Mouse (Mus musculus) forebrain, embryonic 16.5 days (tissue): ENCODE measurements at regions not wholly inside any gene's neighbourhood (a gene's known extent, or its start where the extent isn't known, plus 50 kb on each side); places are given as distances from the start of the nearest gene placed in this dataset.

Experiments used
- ATAC-seq: fragments of 200-750 bp; cut with Nextera tagmentation; 2 replicates; pipeline ENCODE4 v1.8.0; 2017; ENCODE audit warnings: mild to moderate bottlenecking, moderate library complexity
- H3K27ac ChIP-seq: fragments of 300-500 bp; sonication (generic); 2 replicates; pipeline ENCODE4 v1.5.1; 2014; ENCODE audit warnings: low read length, control low read depth
- H3K27me3 ChIP-seq: fragments of 300-500 bp; sonication (generic); replicated peaks from 2 replicates; pipeline ENCODE4 v1.6.1; 2014; ENCODE audit warnings: low read length; ENCODE audit not compliant: control insufficient read depth, insufficient read depth
- H3K36me3 ChIP-seq: fragments of 300-500 bp; sonication (generic); 2 replicates; pipeline ENCODE4 v1.6.1; 2014; ENCODE audit not compliant: control insufficient read depth, insufficient read depth
- H3K4me1 ChIP-seq: fragments of 300-500 bp; sonication (generic); replicated peaks from 2 replicates; pipeline ENCODE4 v1.6.1; 2014; ENCODE audit warnings: low read length; ENCODE audit not compliant: control insufficient read depth, insufficient read depth
- H3K4me2 ChIP-seq: fragments of 300-500 bp; sonication (generic); 2 replicates; pipeline ENCODE4 v1.6.1; 2014; ENCODE audit warnings: mild to moderate bottlenecking, low read length, control low read depth
- H3K4me3 ChIP-seq: fragments of 300-500 bp; sonication (generic); replicated peaks from 2 replicates; pipeline ENCODE4 v1.5.1; 2014; ENCODE audit warnings: mild to moderate bottlenecking, low read length, control low read depth
- H3K9ac ChIP-seq: fragments of 300-500 bp; sonication (generic); replicated peaks from 2 replicates; pipeline ENCODE4 v1.6.1; 2014; ENCODE audit warnings: low read depth, low read length, control low read depth
- H3K9me3 ChIP-seq: fragments of 300-500 bp; sonication (generic); 2 replicates; pipeline ENCODE4 v1.6.1; 2016; ENCODE audit warnings: low read length; ENCODE audit not compliant: control insufficient read depth
- WGBS: fragments of 180-500 bp; shearing (Covaris S2); extraction: QIAGEN DNeasy Blood & Tissue Kit; methylation state at CpG from one replicate; pipeline ENCODE4 v1.1.7; 2014; 5-methylcytosine and 5-hydroxymethylcytosine counted together

GRCm38 (mm10) chr3:39062415-39062814 lies 175.7 kb downstream of the Fat4 start:
- Histone ChIP-seq H3K4me3 (no peak overlapping the region), H3K9me3 (no peaks in the 10 kb centered on the region), H3K27ac (no peak overlapping the region), H3K27me3 (no peaks in the 10 kb centered on the region), H3K36me3 (no peaks in the 10 kb centered on the region), H3K9ac (no peak overlapping the region), H3K4me1 (0 out of 2 replicates have a peak, but pooled peaks cover 3% of the 10 kb centered on the region), H3K4me2 (no peak overlapping the region)
- ATAC-seq: no peak
- 67% methylated on average over 3 of the region's 3 CpGs for WGBS

- ATAC-seq: no peak
- Histone ChIP-seq H3K27ac (no peak overlapping the region), H3K4me1 (0 out of 2 replicates have a peak, but pooled peaks cover 3% of the 10 kb centered on the region), H3K27me3 (no peaks in the 10 kb centered on the region), H3K4me2 (no peak overlapping the region), H3K9me3 (no peaks in the 10 kb centered on the region), H3K4me3 (no peak overlapping the region), H3K36me3 (no peaks in the 10 kb centered on the region), H3K9ac (no peak overlapping the region)
- 69% methylated on average over 6 of the region's 6 CpGs for WGBS
Measured at GRCm38 (mm10) chr3:39065457-39065856, 178.7 kb downstream of the Fat4 start.

DNA sequence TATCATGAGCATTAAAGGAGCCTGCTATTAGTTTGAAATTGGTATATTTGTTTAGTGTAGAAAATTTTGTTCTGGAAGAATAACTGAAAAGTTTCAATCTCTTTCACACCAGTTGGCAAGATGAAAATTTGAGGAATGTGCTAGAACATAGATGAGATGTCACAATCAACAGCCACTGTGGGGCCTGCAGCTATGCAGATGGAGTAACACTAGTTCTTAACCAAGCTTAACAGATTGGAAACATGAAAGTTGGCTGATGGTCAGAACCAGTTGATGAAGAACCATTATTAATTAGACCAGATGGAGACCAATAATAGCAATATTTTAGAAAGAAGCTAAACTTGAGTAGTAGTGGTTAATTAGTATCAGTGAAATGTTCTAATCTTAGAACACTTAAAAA lies 182.3 kb downstream of the Fat4 start:
- no peaks in the 10 kb centered on the region for H3K27me3 ChIP-seq
- no peak for ATAC-seq

GRCm38 (mm10) chr3:39082678-39083270 lies 196.0 kb downstream of the Fat4 start:
- Histone ChIP-seq H3K4me2 (no peak overlapping the region), H3K27ac (no peak overlapping the region), H3K27me3 (no peaks in the 10 kb centered on the region), H3K9ac (no peak overlapping the region), H3K36me3 (no peaks in the 10 kb centered on the region), H3K9me3 (no peaks in the 10 kb centered on the region), H3K4me3 (no peak overlapping the region), H3K4me1 (no peaks in the 10 kb centered on the region)
- peak; percentile 65 for ATAC-seq
- 35% methylated on average over 4 of the region's 4 CpGs for WGBS

More for the DNA sequence above, 182.3 kb downstream of the Fat4 start:
- Histone ChIP-seq H3K9ac (no peak overlapping the region), H3K9me3 (no peaks in the 10 kb centered on the region), H3K27ac (no peak overlapping the region), H3K36me3 (no peaks in the 10 kb centered on the region), H3K4me3 (no peak overlapping the region), H3K4me2 (no peak overlapping the region), H3K4me1 (no peaks in the 10 kb centered on the region)

GRCm38 (mm10) chr3:39088948-39089347 lies 202.2 kb downstream of the Fat4 start:
- Histone ChIP-seq H3K4me3 (no peak overlapping the region), H3K4me2 (no peak overlapping the region), H3K36me3 (no peaks in the 10 kb centered on the region), H3K9ac (no peak overlapping the region), H3K27me3 (no peaks in the 10 kb centered on the region), H3K9me3 (no peaks in the 10 kb centered on the region), H3K27ac (no peak overlapping the region), H3K4me1 (no peaks in the 10 kb centered on the region)
- WGBS: 90% methylated on average over 4 of the region's 4 CpGs
- no peak for ATAC-seq

DNA sequence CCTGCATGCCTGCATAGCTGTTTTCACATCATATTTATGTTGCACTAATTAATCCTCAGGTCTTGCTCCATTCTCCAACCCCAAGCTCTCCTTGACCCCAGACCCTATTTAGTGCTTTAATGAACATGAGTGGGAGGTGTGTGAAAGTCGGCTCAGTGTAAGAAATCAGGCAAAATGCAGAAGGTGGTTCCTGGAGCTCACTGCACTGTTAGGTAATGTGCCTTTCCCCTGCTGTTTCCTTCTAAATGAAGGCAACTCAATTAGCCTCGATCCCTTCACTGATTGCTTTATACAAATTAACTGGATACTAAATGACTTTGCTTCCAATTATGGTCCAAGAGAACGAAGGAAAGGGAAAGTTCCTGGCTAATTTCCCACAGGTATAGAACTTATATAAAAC lies 215.6 kb downstream of the Fat4 start:
- H3K27ac ChIP-seq: no peak overlapping the region
- no peak overlapping the region for H3K4me2 ChIP-seq
- H3K36me3 ChIP-seq: no peaks in the 10 kb centered on the region
- 52% methylated on average over 3 of the region's 3 CpGs for WGBS
- H3K4me1 ChIP-seq: no peaks in the 10 kb centered on the region
- H3K27me3 ChIP-seq: no peaks in the 10 kb centered on the region
- ATAC-seq: no peak
- H3K4me3 ChIP-seq: no peak overlapping the region
- H3K9ac ChIP-seq: no peak overlapping the region
- no peaks in the 10 kb centered on the region for H3K9me3 ChIP-seq

DNA sequence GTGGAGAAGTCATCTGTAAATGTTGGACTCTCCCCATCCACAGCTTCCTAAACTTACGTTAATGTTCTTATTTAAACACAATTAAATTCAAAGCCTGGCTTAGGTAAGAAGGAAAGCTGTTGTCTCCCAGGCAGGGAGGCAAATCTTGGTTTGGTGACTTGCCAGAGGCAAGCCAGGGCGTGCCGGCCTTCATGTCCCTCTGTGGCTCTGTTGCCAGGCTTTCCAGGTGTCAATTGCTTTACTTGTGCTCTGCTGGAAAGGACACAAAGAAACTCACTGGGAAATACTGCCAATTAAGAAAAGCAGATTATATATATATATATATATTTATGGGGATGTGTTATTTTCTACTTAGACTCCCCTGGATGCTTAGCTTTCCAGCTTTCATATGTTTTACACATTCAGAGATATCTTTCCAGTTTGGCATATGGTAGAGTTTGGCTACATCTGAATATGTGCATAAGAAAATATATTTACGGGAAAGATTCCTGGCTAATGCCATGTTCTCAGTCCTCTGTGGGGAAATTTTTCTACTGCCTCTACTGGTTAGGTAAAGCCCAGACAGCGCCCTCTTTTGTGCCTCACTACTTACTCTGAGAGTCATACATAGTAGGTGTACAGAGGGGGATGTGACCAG lies 223.1 kb downstream of the Fat4 start:
- Histone ChIP-seq H3K4me2 (no peak overlapping the region), H3K36me3 (no peaks in the 10 kb centered on the region), H3K27ac (no peak overlapping the region), H3K4me1 (0 out of 2 replicates have a peak, but pooled peaks cover 3% of the 10 kb centered on the region), H3K9ac (no peak overlapping the region), H3K27me3 (no peaks in the 10 kb centered on the region), H3K9me3 (no peaks in the 10 kb centered on the region), H3K4me3 (no peak overlapping the region)
- peak; percentile 74 for ATAC-seq
- WGBS: 63% methylated on average over 5 of the region's 5 CpGs

DNA sequence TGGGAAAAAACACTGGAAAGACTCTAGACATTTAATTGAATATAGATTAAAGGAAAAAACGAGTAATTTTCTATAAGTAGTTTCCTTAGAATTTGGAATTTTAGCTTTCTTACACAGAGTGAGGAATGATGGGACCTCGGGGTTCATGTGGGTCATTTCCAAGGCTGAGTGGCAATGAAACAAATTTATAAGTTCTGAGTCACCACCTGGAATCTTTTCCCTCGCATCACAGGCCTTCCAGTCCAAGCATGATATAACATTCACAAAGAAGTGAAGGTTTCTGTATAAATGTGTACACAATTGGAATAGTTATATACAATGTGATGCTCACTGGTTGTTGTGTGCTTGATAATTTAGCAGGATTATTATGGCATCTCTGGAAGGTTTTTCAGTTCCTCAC lies 227.3 kb downstream of the Fat4 start:
- WGBS: 82% methylated on average over 3 of the region's 3 CpGs
- no peak for ATAC-seq

GRCm38 (mm10) chr3:39114826-39115225 lies 228.1 kb downstream of the Fat4 start:
- no peaks in the 10 kb centered on the region for H3K27me3 ChIP-seq
- H3K9ac ChIP-seq: no peak overlapping the region
- no peaks in the 10 kb centered on the region for H3K9me3 ChIP-seq
- no peaks in the 10 kb centered on the region for H3K4me1 ChIP-seq
- no peak overlapping the region for H3K27ac ChIP-seq
- H3K36me3 ChIP-seq: no peaks in the 10 kb centered on the region
- H3K4me3 ChIP-seq: no peak overlapping the region
- 75% methylated on average over 3 of the region's 3 CpGs for WGBS
- ATAC-seq: no peak
- H3K4me2 ChIP-seq: no peak overlapping the region

More for the DNA sequence above, 227.3 kb downstream of the Fat4 start:
- Histone ChIP-seq H3K36me3 (no peaks in the 10 kb centered on the region), H3K9ac (no peak overlapping the region), H3K27ac (no peak overlapping the region), H3K4me3 (no peak overlapping the region), H3K9me3 (no peaks in the 10 kb centered on the region), H3K27me3 (no peaks in the 10 kb centered on the region), H3K4me2 (no peak overlapping the region), H3K4me1 (0 out of 2 replicates have a peak, but pooled peaks cover 3% of the 10 kb centered on the region)
